Mouse (Mus musculus): ENCODE results near the gene Aanat. TPM values are rescaled to one million over a fixed set of nuclear protein-coding genes. Genes with fewer than 3 reads are reported as not detected.

Gene Aanat
- polyA plus RNA-seq, 2 experiments = 0.13 TPM; not detected in 1

DNA sequence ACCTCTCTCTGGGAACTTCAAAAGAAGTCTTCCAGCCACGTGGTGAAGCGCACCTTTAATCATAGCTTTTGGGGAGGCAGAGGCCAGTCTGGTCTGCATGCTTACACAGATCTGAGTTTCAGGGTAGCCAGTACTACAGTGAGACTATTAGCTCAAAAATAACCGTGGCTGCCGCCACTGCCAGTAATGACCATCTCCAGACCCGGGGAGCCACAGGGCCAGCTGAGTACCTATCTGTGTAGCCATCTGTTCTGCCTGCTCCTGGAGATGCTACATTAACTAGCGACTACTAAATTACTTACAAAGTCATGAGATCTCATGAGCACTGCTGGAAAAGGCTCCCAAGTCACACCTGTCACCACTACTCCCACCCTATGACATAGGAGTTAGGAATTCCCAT is 11.2 kb upstream of the Aanat start:
- Histone ChIP-seq H3K9ac (ENCODE audit: low read depth, low read length, severe bottlenecking) (no peak overlapping the region), H3K27ac (replicated peaks; ENCODE audit: low read depth, low read length) (no peak overlapping the region), H3K9me3 (ENCODE audit: control insufficient read depth, low read length) (no peaks in the 10 kb centered on the region), H3K4me2 (replicated peaks; ENCODE audit: low read depth, low read length, severe bottlenecking) (no peak overlapping the region), H3K4me1 (ENCODE audit: control insufficient read depth, insufficient read depth, low read length) (peaks cover 18% of the 10 kb centered on the region), H3K27me3 (ENCODE audit: control insufficient read depth, insufficient read depth, low read length) (no peaks in the 10 kb centered on the region), H3K4me3 (replicated peaks; ENCODE audit: low read length) (no peak overlapping the region), H3K36me3 (ENCODE audit: control insufficient read depth, insufficient read depth, low read length) (no peaks in the 10 kb centered on the region)
- 46% methylated on average over 6 of the region's 6 CpGs for whole genome bisulfite sequencing
- TF ChIP-seq POLR2A (IDR thresholded peaks at IDR 0.05; ENCODE audit: borderline replicate concordance, extremely low read depth, insufficient read depth, insufficient read length) = no peak
- DNase-seq (ENCODE audit: low spot score) (no peak), ATAC-seq (ENCODE audit: low FRiP score, low read depth) (no peak)

DNA sequence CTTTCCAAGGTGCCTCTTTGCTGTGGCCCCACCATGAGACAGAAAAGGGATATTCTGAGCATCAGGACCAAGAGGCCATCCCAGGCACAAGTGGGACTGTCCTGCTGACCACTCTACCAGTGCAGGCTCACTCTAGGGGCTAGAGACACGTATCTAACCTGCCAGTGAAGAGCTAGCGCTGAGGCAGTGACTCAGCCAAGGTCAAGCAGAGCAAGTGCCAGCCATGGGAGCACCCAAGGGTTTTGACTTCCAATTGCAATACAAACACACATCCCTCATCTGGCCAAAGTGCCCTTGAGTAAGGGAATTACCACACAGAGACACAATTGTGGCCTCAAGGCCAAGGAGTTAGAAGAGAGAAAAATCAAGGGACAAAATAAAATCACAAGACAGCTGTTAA is 10.8 kb upstream of the Aanat start:
- Histone ChIP-seq H3K36me3 (ENCODE audit: control insufficient read depth, insufficient read depth, low read length) (no peaks in the 10 kb centered on the region), H3K4me1 (ENCODE audit: control insufficient read depth, insufficient read depth, low read length) (peaks cover 22% of the 10 kb centered on the region), H3K27me3 (ENCODE audit: control insufficient read depth, insufficient read depth, low read length) (no peaks in the 10 kb centered on the region), H3K9me3 (ENCODE audit: control insufficient read depth, low read length) (no peaks in the 10 kb centered on the region), H3K27ac (replicated peaks; ENCODE audit: low read depth, low read length) (no peak overlapping the region), H3K9ac (ENCODE audit: low read depth, low read length, severe bottlenecking) (no peak overlapping the region), H3K4me2 (replicated peaks; ENCODE audit: low read depth, low read length, severe bottlenecking) (no peak overlapping the region), H3K4me3 (replicated peaks; ENCODE audit: low read length) (no peak overlapping the region)
- no peak for TF ChIP-seq POLR2A (IDR thresholded peaks at IDR 0.05; ENCODE audit: borderline replicate concordance, extremely low read depth, insufficient read depth, insufficient read length)
- ATAC-seq (ENCODE audit: low FRiP score, low read depth) (no peak), DNase-seq (ENCODE audit: low spot score) (no peak)
- 86% methylated on average over 2 of the region's 2 CpGs for WGBS

GRCm38 (mm10) chr11:116579280-116579679 is 7.0 kb upstream of the Aanat start:
- Histone ChIP-seq H3K27me3 (ENCODE audit: control insufficient read depth, insufficient read depth, low read length) (no peaks in the 10 kb centered on the region), H3K4me3 (replicated peaks; ENCODE audit: low read length) (no peak overlapping the region), H3K4me1 (ENCODE audit: control insufficient read depth, insufficient read depth, low read length) (peaks cover 20% of the 10 kb centered on the region), H3K9me3 (ENCODE audit: control insufficient read depth, low read length) (no peaks in the 10 kb centered on the region), H3K36me3 (ENCODE audit: control insufficient read depth, insufficient read depth, low read length) (no peaks in the 10 kb centered on the region), H3K27ac (replicated peaks; ENCODE audit: low read depth, low read length) (no peak overlapping the region), H3K9ac (ENCODE audit: low read depth, low read length, severe bottlenecking) (no peak overlapping the region), H3K4me2 (replicated peaks; ENCODE audit: low read depth, low read length, severe bottlenecking) (no peak overlapping the region)
- 93% methylated on average over 3 of the region's 3 CpGs for WGBS
- no peak for DNase-seq (ENCODE audit: low spot score)
- no peak for TF ChIP-seq POLR2A (IDR thresholded peaks at IDR 0.05; ENCODE audit: borderline replicate concordance, extremely low read depth, insufficient read depth, insufficient read length)
- no peak for ATAC-seq (ENCODE audit: low FRiP score, low read depth)

DNA sequence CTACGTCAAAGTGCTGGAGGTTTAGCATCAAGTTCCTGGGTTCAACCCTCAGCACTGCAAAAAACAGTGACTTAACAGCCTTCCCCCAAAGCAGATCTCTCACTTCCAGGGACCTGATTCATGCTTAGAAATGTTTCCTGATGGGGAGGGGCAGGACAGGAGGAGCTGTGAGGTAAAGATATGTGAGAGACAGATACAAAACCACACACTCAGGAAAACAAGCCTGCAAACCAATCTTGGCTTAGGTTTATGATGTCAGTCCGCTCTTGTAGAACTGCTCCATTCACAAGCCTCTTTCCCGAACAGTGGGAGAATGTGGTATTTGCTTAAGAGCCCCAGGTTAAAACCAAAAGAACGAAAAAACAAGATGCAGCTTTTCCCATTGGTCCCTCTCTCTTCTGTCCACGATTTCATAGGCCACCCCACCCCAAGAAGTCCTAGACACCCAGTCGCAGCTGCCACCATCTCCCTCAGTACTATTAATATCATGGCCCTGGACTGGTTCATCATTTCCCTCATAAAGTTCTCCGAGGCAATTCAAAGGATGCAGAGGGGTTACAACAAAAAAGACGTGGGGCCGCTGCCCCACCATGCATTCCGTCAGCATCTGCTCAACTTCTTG is 6.1 kb upstream of the Aanat start:
- 16% methylated on average over 10 of the region's 10 CpGs for WGBS
- TF ChIP-seq POLR2A (IDR thresholded peaks at IDR 0.05; ENCODE audit: borderline replicate concordance, extremely low read depth, insufficient read depth, insufficient read length) = no peak
- no peaks in the 10 kb centered on the region for H3K27me3 ChIP-seq (ENCODE audit: control insufficient read depth, insufficient read depth, low read length)
- no peaks in the 10 kb centered on the region for H3K36me3 ChIP-seq (ENCODE audit: control insufficient read depth, insufficient read depth, low read length)
- H3K4me2 ChIP-seq (replicated peaks; ENCODE audit: low read depth, low read length, severe bottlenecking) = peak overlapping the region; percentile 79
- DNase-seq (ENCODE audit: low spot score) (no peak), ATAC-seq (ENCODE audit: low FRiP score, low read depth) (no peak)
- peak overlapping the region; percentile 88 for H3K27ac ChIP-seq (replicated peaks; ENCODE audit: low read depth, low read length)
- peaks cover 16% of the 10 kb centered on the region for H3K4me1 ChIP-seq (ENCODE audit: control insufficient read depth, insufficient read depth, low read length)
- H3K9me3 ChIP-seq (ENCODE audit: control insufficient read depth, low read length) = no peaks in the 10 kb centered on the region
- H3K9ac ChIP-seq (ENCODE audit: low read depth, low read length, severe bottlenecking) = peak overlapping the region; percentile 88
- H3K4me3 ChIP-seq (replicated peaks; ENCODE audit: low read length) = peak overlapping the region; percentile 92

DNA sequence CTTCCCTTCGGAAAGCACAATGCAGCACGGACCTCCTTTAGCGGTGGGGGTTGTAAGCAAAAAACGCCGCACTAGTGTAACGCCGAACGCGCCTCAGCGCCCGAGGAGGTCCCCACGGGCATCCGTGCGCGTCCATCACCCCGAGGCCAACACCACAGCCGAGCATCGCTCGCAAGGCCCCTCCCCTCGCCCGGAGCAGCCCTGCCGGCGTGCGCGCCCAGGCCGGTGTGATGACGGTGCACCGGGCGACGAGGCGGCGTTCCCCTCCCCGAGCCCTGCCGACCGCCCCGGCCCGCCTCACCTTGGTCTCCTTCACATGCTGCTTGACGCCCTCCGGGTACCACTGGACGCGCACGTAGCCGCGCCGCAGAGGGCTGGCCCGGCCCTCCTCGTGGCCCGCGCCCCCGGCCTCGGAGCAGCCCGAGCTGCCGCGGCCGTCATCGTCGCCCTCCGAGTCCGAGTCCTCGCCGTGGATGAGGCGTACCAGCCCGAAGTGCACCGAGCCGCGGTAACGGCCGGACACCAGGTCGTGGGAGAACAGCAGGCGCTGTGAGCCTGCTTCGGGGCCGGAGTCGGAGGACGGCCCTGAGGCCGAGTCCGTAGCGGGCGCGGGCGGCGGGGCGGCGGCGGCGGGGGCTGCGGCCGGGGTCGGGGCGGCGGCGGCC is 5.4 kb upstream of the Aanat start:
- no peak for TF ChIP-seq POLR2A (IDR thresholded peaks at IDR 0.05; ENCODE audit: borderline replicate concordance, extremely low read depth, insufficient read depth, insufficient read length)
- no peak for DNase-seq (ENCODE audit: low spot score)
- Histone ChIP-seq H3K9ac (ENCODE audit: low read depth, low read length, severe bottlenecking) (peak overlapping the region; percentile 88), H3K27me3 (ENCODE audit: control insufficient read depth, insufficient read depth, low read length) (no peaks in the 10 kb centered on the region), H3K4me2 (replicated peaks; ENCODE audit: low read depth, low read length, severe bottlenecking) (peak overlapping the region; percentile 79), H3K4me1 (ENCODE audit: control insufficient read depth, insufficient read depth, low read length) (peaks cover 16% of the 10 kb centered on the region), H3K9me3 (ENCODE audit: control insufficient read depth, low read length) (no peaks in the 10 kb centered on the region), H3K4me3 (replicated peaks; ENCODE audit: low read length) (peak overlapping the region; percentile 92), H3K27ac (replicated peaks; ENCODE audit: low read depth, low read length) (peak overlapping the region; percentile 88), H3K36me3 (ENCODE audit: control insufficient read depth, insufficient read depth, low read length) (no peaks in the 10 kb centered on the region)
- peak; percentile 64 for ATAC-seq (ENCODE audit: low FRiP score, low read depth)
- WGBS = 1% methylated on average over 72 of the region's 91 CpGs
